Mouse (Mus musculus) embryonic facial prominence, embryonic 14.5 days (tissue): ENCODE measurements around the gene Socs1. TPM values are rescaled to one million over a fixed set of nuclear protein-coding genes. Genes with fewer than 3 reads are reported as not detected.

ENCODE experiments used
- ATAC-seq: fragments of 200-750 bp; cut with Nextera tagmentation; 2 replicates; pipeline ENCODE4 v1.8.0; 2017; ENCODE audit warnings: low read depth, moderate number of reproducible peaks, moderate TSS enrichment
- DNase-seq: peaks from one replicate; pipeline ENCODE4 v3.0.0-alpha.2; 2015; ENCODE audit warnings: low spot score
- H3K27ac ChIP-seq: fragments of 300-500 bp; sonication (generic); replicated peaks from 2 replicates; pipeline ENCODE4 v1.5.1; 2014; ENCODE audit warnings: low read depth, mild to moderate bottlenecking, low read length, moderate library complexity
- H3K27me3 ChIP-seq: fragments of 300-500 bp; sonication (generic); replicated peaks from 2 replicates; pipeline ENCODE4 v1.6.1; 2014; ENCODE audit warnings: low read length; ENCODE audit not compliant: control insufficient read depth, insufficient read depth
- H3K36me3 ChIP-seq: fragments of 300-500 bp; sonication (generic); 2 replicates; pipeline ENCODE4 v1.6.1; 2014; ENCODE audit warnings: low read length, mixed read lengths; ENCODE audit not compliant: control insufficient read depth, insufficient read depth
- H3K4me1 ChIP-seq: fragments of 300-500 bp; sonication (generic); 2 replicates; pipeline ENCODE4 v1.6.1; 2014; ENCODE audit warnings: antibody characterized with exemption, low read length; ENCODE audit not compliant: control insufficient read depth, insufficient read depth
- H3K4me2 ChIP-seq: fragments of 300-500 bp; sonication (generic); 2 replicates; pipeline ENCODE4 v1.6.1; 2014; ENCODE audit warnings: low read depth, mild to moderate bottlenecking, low read length, moderate library complexity, mixed read lengths
- H3K4me3 ChIP-seq: fragments of 300-500 bp; sonication (generic); 2 replicates; pipeline ENCODE4 v1.5.1; 2014; ENCODE audit warnings: low read depth, mild to moderate bottlenecking, low read length
- H3K9ac ChIP-seq: fragments of 300-500 bp; sonication (generic); 2 replicates; pipeline ENCODE4 v1.6.1; 2014; ENCODE audit warnings: low read depth, mild to moderate bottlenecking, low read length, moderate library complexity, mixed read lengths
- H3K9me3 ChIP-seq: fragments of 300-500 bp; sonication (generic); 2 replicates; pipeline ENCODE4 v1.6.1; 2016; ENCODE audit warnings: low read length; ENCODE audit not compliant: control insufficient read depth
- WGBS: fragments of 180-500 bp; shearing (Covaris S2); extraction: QIAGEN DNeasy Blood & Tissue Kit; methylation state at CpG from one replicate; pipeline ENCODE4 v1.1.7; 2014; 5-methylcytosine and 5-hydroxymethylcytosine counted together
- polyA plus RNA-seq: library from polyadenylated mRNA; unstranded; fragments of >200 nt; fragmentation: Nextera tagmentation; extraction: Ambion mirVana; gene quantifications from 2 replicates; pipeline ENCODE4 v1.2.1, GENCODE M21; 2014

The Socs1 gene
- polyA plus RNA-seq, 1 experiment from 2014 or later = 10.8 TPM

- whole genome bisulfite sequencing = 77% methylated on average over 4 of the region's 4 CpGs
- no peak overlapping the region for H3K27ac ChIP-seq
- no peak overlapping the region for H3K4me3 ChIP-seq
- no peak overlapping the region for H3K4me2 ChIP-seq
- DNase-seq (no peak), ATAC-seq (no peak)
- H3K4me1 ChIP-seq = peaks cover 5% of the 10 kb centered on the region
- no peaks in the 10 kb centered on the region for H3K27me3 ChIP-seq
- H3K36me3 ChIP-seq = no peaks in the 10 kb centered on the region
- H3K9me3 ChIP-seq = no peaks in the 10 kb centered on the region
- H3K9ac ChIP-seq = no peak overlapping the region
Observed at GRCm38 (mm10) chr16:10774726-10775125, 10.6 kb downstream of the Socs1 start.

GRCm38 (mm10) chr16:10773543-10773942 lies 11.8 kb downstream of the Socs1 start:
- Histone ChIP-seq H3K4me3 (no peak overlapping the region), H3K36me3 (no peaks in the 10 kb centered on the region), H3K4me2 (no peak overlapping the region), H3K27ac (no peak overlapping the region), H3K4me1 (peaks cover 5% of the 10 kb centered on the region), H3K27me3 (no peaks in the 10 kb centered on the region), H3K9me3 (no peaks in the 10 kb centered on the region), H3K9ac (no peak overlapping the region)
- WGBS = 65% methylated on average over 8 of the region's 8 CpGs
- DNase-seq (no peak), ATAC-seq (no peak)

- Histone ChIP-seq H3K4me3 (no peak overlapping the region), H3K9ac (no peak overlapping the region), H3K27me3 (no peaks in the 10 kb centered on the region), H3K4me1 (peaks cover 5% of the 10 kb centered on the region), H3K27ac (no peak overlapping the region), H3K36me3 (no peaks in the 10 kb centered on the region), H3K9me3 (no peaks in the 10 kb centered on the region), H3K4me2 (no peak overlapping the region)
- ATAC-seq (no peak), DNase-seq (no peak)
- WGBS = 66% methylated on average over 19 of the region's 19 CpGs
Observed at GRCm38 (mm10) chr16:10771769-10772510, 13.4 kb downstream of the Socs1 start.

GRCm38 (mm10) chr16:10770531-10771325 lies 14.6 kb downstream of the Socs1 start:
- Histone ChIP-seq H3K36me3 (no peaks in the 10 kb centered on the region), H3K27me3 (no peaks in the 10 kb centered on the region), H3K4me1 (peaks cover 5% of the 10 kb centered on the region), H3K27ac (peak overlapping the region; percentile 29; the same call in 1 of the 2 replicates), H3K9me3 (no peaks in the 10 kb centered on the region), H3K4me3 (no peak overlapping the region), H3K9ac (no peak overlapping the region), H3K4me2 (no peak overlapping the region)
- 42% methylated on average over 4 of the region's 4 CpGs for WGBS
- DNase-seq (no peak), ATAC-seq (peak; percentile 54; the same call in 1 of the 2 replicates)

GRCm38 (mm10) chr16:10769661-10770060 lies 15.7 kb downstream of the Socs1 start:
- Histone ChIP-seq H3K9ac (no peak overlapping the region), H3K27me3 (no peaks in the 10 kb centered on the region), H3K27ac (no peak overlapping the region), H3K4me2 (no peak overlapping the region), H3K4me1 (peaks cover 5% of the 10 kb centered on the region), H3K9me3 (no peaks in the 10 kb centered on the region), H3K36me3 (no peaks in the 10 kb centered on the region), H3K4me3 (no peak overlapping the region)
- 30% methylated on average over 2 of the region's 2 CpGs for WGBS
- ATAC-seq (peak; percentile 53; the same call in 1 of the 2 replicates), DNase-seq (no peak)

GRCm38 (mm10) chr16:10768821-10769220 lies 16.5 kb downstream of the Socs1 start:
- DNase-seq = no peak
- Histone ChIP-seq H3K9me3 (no peaks in the 10 kb centered on the region), H3K9ac (no peak overlapping the region), H3K27ac (no peak overlapping the region), H3K4me2 (no peak overlapping the region), H3K36me3 (no peaks in the 10 kb centered on the region), H3K4me1 (peaks cover 5% of the 10 kb centered on the region), H3K27me3 (no peaks in the 10 kb centered on the region), H3K4me3 (no peak overlapping the region)
- ATAC-seq = no peak
- 50% methylated on average over 9 of the region's 9 CpGs for WGBS

GRCm38 (mm10) chr16:10767158-10767557 lies 18.2 kb downstream of the Socs1 start:
- no peak overlapping the region for H3K27ac ChIP-seq
- H3K4me2 ChIP-seq = no peak overlapping the region
- H3K4me3 ChIP-seq = no peak overlapping the region
- peaks cover 5% of the 10 kb centered on the region for H3K4me1 ChIP-seq
- DNase-seq (peak; percentile 71), ATAC-seq (no peak)
- no peaks in the 10 kb centered on the region for H3K36me3 ChIP-seq
- WGBS = 44% methylated on average over 4 of the region's 4 CpGs
- no peaks in the 10 kb centered on the region for H3K9me3 ChIP-seq
- no peaks in the 10 kb centered on the region for H3K27me3 ChIP-seq
- no peak overlapping the region for H3K9ac ChIP-seq

GRCm38 (mm10) chr16:10764323-10764722 lies 21.0 kb downstream of the Socs1 start:
- H3K4me1 ChIP-seq = no peaks in the 10 kb centered on the region
- H3K4me3 ChIP-seq = no peak overlapping the region
- no peak overlapping the region for H3K9ac ChIP-seq
- ATAC-seq (no peak), DNase-seq (no peak)
- no peaks in the 10 kb centered on the region for H3K9me3 ChIP-seq
- H3K4me2 ChIP-seq = no peak overlapping the region
- no peak overlapping the region for H3K27ac ChIP-seq
- H3K36me3 ChIP-seq = no peaks in the 10 kb centered on the region
- WGBS = 61% methylated on average over 2 of the region's 2 CpGs
- H3K27me3 ChIP-seq = no peaks in the 10 kb centered on the region
